Comparison of ENCODE assay signal across 22 mouse cellular contexts in the genomic region with DNA sequence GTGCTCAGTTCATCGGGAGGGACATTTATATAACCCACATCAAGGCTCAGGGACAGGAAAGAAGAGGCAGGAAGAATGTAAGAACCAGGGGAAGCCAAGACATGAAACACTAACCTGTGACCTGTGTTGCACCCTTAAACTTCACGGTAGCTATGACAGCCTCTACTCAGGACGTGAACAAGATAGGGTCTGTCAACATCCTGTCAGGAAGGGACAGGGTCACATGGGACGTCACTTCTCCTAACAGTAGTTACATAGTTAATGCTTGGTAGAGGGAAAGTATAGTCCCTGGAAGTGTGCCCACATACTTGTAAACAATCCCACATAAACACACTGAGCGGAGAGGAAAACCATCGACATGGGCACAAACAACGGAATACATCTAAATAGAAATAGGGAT. TPM values are rescaled to one million over a fixed set of nuclear protein-coding genes. Genes with fewer than 3 reads are reported as not detected.
DNase-seq lines count a peak whose midpoint lies in the region; ATAC-seq lines count a peak whose summit lies in the region.
"Had no signal": no experiment of that assay in that cellular context is flagged by ENCODE, and none has a peak within 500 bp of the region (broad histone marks: within the 10 kb centered on the region; RNA-seq: fewer than 3 reads in every experiment).

No protein-coding gene starts in this region.

- H3K36me3 ChIP-seq in liver, embryonic 15.5 days (replicated peaks): peaks cover 65% of the 10 kb centered on the region

- no peaks in the 10 kb centered on the region for H3K27me3 ChIP-seq in liver, embryonic 15.5 days
- H3K27me3 ChIP-seq: forebrain, embryonic 15.5 days; heart, embryonic 13.5 days; limb, embryonic 15.5 days; neural tube, embryonic 13.5 days had no signal

- no peak overlapping the region for H3K4me2 ChIP-seq in liver, embryonic 15.5 days
- H3K4me2 ChIP-seq: forebrain, embryonic 15.5 days; heart, embryonic 13.5 days; limb, embryonic 15.5 days; midbrain, embryonic 11.5 days; neural tube, embryonic 13.5 days had no signal

- H3K27ac ChIP-seq in liver, embryonic 15.5 days (replicated peaks): no peak overlapping the region
- H3K27ac ChIP-seq: embryonic facial prominence, embryonic 10.5 days; forebrain, embryonic 15.5 days; heart, embryonic 13.5 days; hindbrain, postnatal 0 days; limb, embryonic 15.5 days; neural tube, embryonic 13.5 days had no signal

- no peak overlapping the region for H3K4me3 ChIP-seq in liver, embryonic 15.5 days (replicated peaks)
- H3K4me3 ChIP-seq: embryonic facial prominence, embryonic 10.5 days; erythroblast, embryonic 14.5 days; forebrain, embryonic 15.5 days; heart, embryonic 13.5 days; limb, embryonic 15.5 days; neural tube, embryonic 13.5 days had no signal

- 61% methylated on average over 7 of the region's 7 CpGs for WGBS in liver, embryonic 15.5 days (ENCODE audit: insufficient replicate concordance)

- H3K9ac ChIP-seq in liver, embryonic 15.5 days: no peak overlapping the region
- H3K9ac ChIP-seq: forebrain, embryonic 15.5 days; heart, embryonic 13.5 days; limb, embryonic 15.5 days; neural tube, embryonic 13.5 days had no signal

- H3K4me1 ChIP-seq in liver, embryonic 15.5 days (replicated peaks): peaks cover 2% of the 10 kb centered on the region; the same call in 1 of the 2 replicates
- H3K4me1 ChIP-seq: embryonic facial prominence, embryonic 10.5 days had no signal

- peak; percentile 25; the same call in 1 of the 2 replicates for ATAC-seq in liver, embryonic 15.5 days (ENCODE audit: insufficient read depth)
- ATAC-seq in granulocyte monocyte progenitor cell, adult 5-6 weeks (replicated peaks; ENCODE audit: poor library complexity, severe bottlenecking): peak; percentile 75
- ATAC-seq in megakaryocyte-erythroid progenitor cell, adult 5-6 weeks (replicated peaks; ENCODE audit: low FRiP score, low TSS enrichment, poor library complexity, severe bottlenecking): no peak
- ATAC-seq: forebrain, embryonic 15.5 days; hindbrain, postnatal 0 days had no signal

- no peak for DNase-seq in liver
- DNase-seq in CD4-positive, CD25-positive, alpha-beta regulatory T cell, adult 2 months (ENCODE audit: low read depth, low spot score): peak; percentile 53
- DNase-seq in lung, postnatal 14 days: peak; percentile 31
- DNase-seq in right cerebral cortex, postnatal 25 days: no peak
- DNase-seq in Muller cell, postnatal 12 days (ENCODE audit: inconsistent ontology term): no peak
- DNase-seq: adrenal gland, adult 8-10 months; cerebellum, adult 11 months; cerebellum, postnatal 25 days; heart, postnatal 4 days; kidney, adult 8-10 months; kidney, postnatal 36 days had no signal

- no peaks in the 10 kb centered on the region for H3K9me3 ChIP-seq in liver, embryonic 15.5 days (replicated peaks)
- H3K9me3 ChIP-seq: embryonic facial prominence, embryonic 10.5 days; forebrain, embryonic 15.5 days; heart, embryonic 13.5 days; limb, embryonic 15.5 days; neural tube, embryonic 13.5 days had no signal

RNA-seq across cellular contexts. Expression of a gene that starts 8.9 kb away (rescaled TPM):
- 20.7 and 20.8 TPM in 2 replicates for polyA plus RNA-seq in liver, embryonic 15.5 days (2015; fragmentation: Nextera tagmentation; extraction: Ambion mirVana)
- 23.8 and 26.9 TPM in 2 replicates for total RNA-seq in granulocyte monocyte progenitor cell, adult 5-6 weeks (2014; fragmentation: Nextera tagmentation)
- 43.3 and 46.0 TPM in 2 replicates for total RNA-seq in granulocyte monocyte progenitor cell, adult 5-6 weeks (2017)
- 23.4 and 36.3 TPM in 2 replicates for total RNA-seq in megakaryocyte-erythroid progenitor cell, adult 5-6 weeks (2014; fragmentation: Nextera tagmentation)
- 58.0 and 58.9 TPM in 2 replicates for total RNA-seq in megakaryocyte-erythroid progenitor cell, adult 5-6 weeks (2017)

RNA-seq across cellular contexts. Expression of a gene that starts 32.5 kb away (rescaled TPM):
- polyA plus RNA-seq in liver, embryonic 15.5 days (2015; fragmentation: Nextera tagmentation; extraction: Ambion mirVana): 343 TPM in 2 replicates
- 400 and 405 TPM in 2 replicates for total RNA-seq in granulocyte monocyte progenitor cell, adult 5-6 weeks (2014; fragmentation: Nextera tagmentation)
- 401 and 460 TPM in 2 replicates for total RNA-seq in granulocyte monocyte progenitor cell, adult 5-6 weeks (2017)
- total RNA-seq in megakaryocyte-erythroid progenitor cell, adult 5-6 weeks (2014; fragmentation: Nextera tagmentation): 335 and 399 TPM in 2 replicates
- 428 and 450 TPM in 2 replicates for total RNA-seq in megakaryocyte-erythroid progenitor cell, adult 5-6 weeks (2017)

Comparison
In these comparisons a context has a peak if more than half of its experiments do, and no peak if none do; other contexts are left out.
1. DNase-seq: peak in CD4-positive, CD25-positive, alpha-beta regulatory T cell, adult 2 months (single experiment) and lung, postnatal 14 days (single experiment); none in liver (single experiment), right cerebral cortex, postnatal 25 days (single experiment) and Muller cell, postnatal 12 days (single experiment).